Comparison of ENCODE assay signal across 10 mouse cellular contexts in the genomic region with DNA sequence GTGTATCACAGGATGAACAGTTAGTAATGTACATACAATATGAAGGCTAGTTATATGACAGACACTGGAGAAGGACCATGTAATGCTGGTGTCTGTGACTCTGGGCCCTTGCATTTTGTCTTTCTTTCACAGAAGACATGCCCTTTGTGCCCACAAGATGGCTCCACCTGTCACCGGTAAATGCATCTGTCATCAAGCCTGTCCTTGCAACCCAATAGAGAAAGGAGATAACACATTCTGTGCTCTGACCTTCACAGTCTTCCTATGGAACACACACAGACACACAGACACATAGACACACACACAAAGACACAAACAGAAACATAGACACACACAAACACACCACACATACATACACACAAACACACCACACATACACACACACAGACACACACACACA.
DNase-seq lines count a peak whose midpoint lies in the region; ATAC-seq and TF ChIP-seq lines count a peak whose summit lies in the region.
"Had no signal": no experiment of that assay in that cellular context is flagged by ENCODE, and none has a peak within 500 bp of the region (broad histone marks: within the 10 kb centered on the region; RNA-seq: fewer than 3 reads in every experiment).

No protein-coding gene starts in this region.

- 41% methylated on average over 1 of the region's 1 CpGs for WGBS in lung, postnatal 0 days
- 50% methylated on average over 1 of the region's 1 CpGs for WGBS in forebrain, embryonic 15.5 days
- WGBS in midbrain, postnatal 0 days, result 57% methylated on average over 1 of the region's 1 CpGs

- no peaks in the 10 kb centered on the region for H3K4me1 ChIP-seq in lung, postnatal 0 days (ENCODE audit: insufficient read depth, low read depth, low read length)
- no peaks in the 10 kb centered on the region for H3K4me1 ChIP-seq in forebrain, embryonic 15.5 days
- no peaks in the 10 kb centered on the region for H3K4me1 ChIP-seq in midbrain, postnatal 0 days (ENCODE audit: insufficient read depth, low read length)

- no peaks in the 10 kb centered on the region for H3K27me3 ChIP-seq in lung, postnatal 0 days (replicated peaks; ENCODE audit: insufficient read depth, low read length)
- H3K27me3 ChIP-seq in forebrain, embryonic 15.5 days, result no peaks in the 10 kb centered on the region
- no peaks in the 10 kb centered on the region for H3K27me3 ChIP-seq in midbrain, postnatal 0 days (ENCODE audit: insufficient read depth, low read length)

- H3K4me2 ChIP-seq in lung, postnatal 0 days (replicated peaks; ENCODE audit: low read depth, low read length), result no peak overlapping the region
- no peak overlapping the region for H3K4me2 ChIP-seq in forebrain, embryonic 15.5 days (replicated peaks)
- no peak overlapping the region for H3K4me2 ChIP-seq in midbrain, postnatal 0 days (ENCODE audit: low read depth, low read length, poor library complexity, severe bottlenecking)

- no peak for ATAC-seq in lung, postnatal 0 days
- ATAC-seq in forebrain, embryonic 15.5 days (replicated peaks), result 0 out of 2 replicates have a peak, but pooled peaks have one; percentile 19
- 0 out of 2 replicates have a peak, but pooled peaks have one; percentile 27 for ATAC-seq in midbrain, postnatal 0 days (ENCODE audit: low FRiP score)
- ATAC-seq in monocyte, adult 5-6 weeks (replicated peaks; ENCODE audit: insufficient number of reproducible peaks, low FRiP score, low TSS enrichment, poor library complexity, severe bottlenecking), result no peak

- H3K9ac ChIP-seq in lung, postnatal 0 days (replicated peaks; ENCODE audit: low read depth), result no peak overlapping the region
- H3K9ac ChIP-seq in forebrain, embryonic 15.5 days (replicated peaks), result no peak overlapping the region
- H3K9ac ChIP-seq in midbrain, postnatal 0 days (replicated peaks; ENCODE audit: low read length, poor library complexity, severe bottlenecking), result no peak overlapping the region

- TF ChIP-seq CTCF in lung, postnatal 0 days (IDR thresholded peaks at IDR 0.05), result peak; percentile 67
- TF ChIP-seq CTCF in midbrain, postnatal 0 days (IDR thresholded peaks at IDR 0.05), result peak; percentile 91

- no peak for TF ChIP-seq EP300 in lung, postnatal 0 days (IDR thresholded peaks at IDR 0.05)

- no peaks in the 10 kb centered on the region for H3K9me3 ChIP-seq in lung, postnatal 0 days (ENCODE audit: low read length)
- no peaks in the 10 kb centered on the region for H3K9me3 ChIP-seq in forebrain, embryonic 15.5 days
- peaks cover 4% of the 10 kb centered on the region; the same call in 1 of the 2 replicates for H3K9me3 ChIP-seq in midbrain, postnatal 0 days (ENCODE audit: low read length)

- no peak overlapping the region for H3K27ac ChIP-seq in lung, postnatal 0 days (ENCODE audit: low read length)
- no peak overlapping the region for H3K27ac ChIP-seq in forebrain, embryonic 15.5 days (replicated peaks)
- no peak overlapping the region for H3K27ac ChIP-seq in midbrain, postnatal 0 days (ENCODE audit: low read depth, low read length)

- H3K4me3 ChIP-seq in lung, postnatal 0 days (ENCODE audit: low read depth, low read length), result no peak overlapping the region
- no peak overlapping the region for H3K4me3 ChIP-seq in forebrain, embryonic 15.5 days
- H3K4me3 ChIP-seq in midbrain, postnatal 0 days (ENCODE audit: low read depth, low read length), result no peak overlapping the region
- H3K4me3 ChIP-seq: erythroblast, embryonic 14.5 days had no signal

- peak; percentile 2 for DNase-seq in gastrocnemius, adult 18-20 months (ENCODE audit: low spot score)
- no peak for DNase-seq in gastrocnemius, adult 8-10 months (ENCODE audit: low spot score in 2 of 2)
- peak; percentile 25 for DNase-seq in lung, postnatal 0 days (ENCODE audit: low spot score)
- DNase-seq in lung, adult 18-20 months, result no peak
- peak; percentile 62 for DNase-seq in midbrain, postnatal 0 days (ENCODE audit: low spot score)
- DNase-seq in spleen, postnatal 10 days (ENCODE audit: low spot score in 2 of 2), result no peak

- no peaks in the 10 kb centered on the region for H3K36me3 ChIP-seq in lung, postnatal 0 days (ENCODE audit: insufficient read depth, low read length)
- H3K36me3 ChIP-seq in forebrain, embryonic 15.5 days, result no peaks in the 10 kb centered on the region
- no peaks in the 10 kb centered on the region for H3K36me3 ChIP-seq in midbrain, postnatal 0 days (ENCODE audit: insufficient read depth, low read length)
- H3K36me3 ChIP-seq: G1E had no signal

Comparison
In these comparisons a context has a peak if more than half of its experiments do, and no peak if none do; other contexts are left out.
1. DNase-seq: peak in gastrocnemius, adult 18-20 months (single experiment), lung, postnatal 0 days (single experiment) and midbrain, postnatal 0 days (single experiment); none in gastrocnemius, adult 8-10 months (0 of 2), lung, adult 18-20 months (0 of 2) and spleen, postnatal 10 days (0 of 2).
2. ATAC-seq: peak in forebrain, embryonic 15.5 days (single experiment) and midbrain, postnatal 0 days (single experiment); none in lung, postnatal 0 days (single experiment) and monocyte, adult 5-6 weeks (single experiment).